Mouse (Mus musculus) neural tube, embryonic 13.5 days (tissue): ENCODE data around the gene Rab7b. TPM values are rescaled to one million over a fixed set of nuclear protein-coding genes. Genes with fewer than 3 reads are reported as not detected.

Experiments used
- ATAC-seq: fragments of 200-750 bp; cut with Nextera tagmentation; 2 replicates; pipeline ENCODE4 v1.8.0; 2017; ENCODE audit warnings: low read depth, mild to moderate bottlenecking, moderate TSS enrichment, moderate library complexity
- H3K27ac ChIP-seq: fragments of 300-500 bp; sonication (generic); replicated peaks from 2 replicates; pipeline ENCODE4 v1.5.1; 2015; ENCODE audit warnings: moderate library complexity, mild to moderate bottlenecking, inconsistent platforms
- H3K27me3 ChIP-seq: fragments of 300-500 bp; sonication (generic); 2 replicates; pipeline ENCODE4 v1.6.1; 2015; ENCODE audit warnings: mild to moderate bottlenecking, inconsistent platforms
- H3K36me3 ChIP-seq: fragments of 300-500 bp; sonication (generic); 2 replicates; pipeline ENCODE4 v1.6.1; 2015; ENCODE audit warnings: mild to moderate bottlenecking, inconsistent platforms
- H3K4me1 ChIP-seq: fragments of 300-500 bp; sonication (generic); replicated peaks from 2 replicates; pipeline ENCODE4 v1.6.1; 2015; ENCODE audit warnings: inconsistent platforms
- H3K4me2 ChIP-seq: fragments of 300-500 bp; sonication (generic); 2 replicates; pipeline ENCODE4 v1.6.1; 2015; ENCODE audit warnings: inconsistent platforms, mild to moderate bottlenecking, moderate library complexity
- H3K4me3 ChIP-seq: fragments of 300-500 bp; sonication (generic); 2 replicates; pipeline ENCODE4 v1.5.1; 2015; ENCODE audit warnings: mild to moderate bottlenecking, inconsistent platforms
- H3K9ac ChIP-seq: fragments of 300-500 bp; sonication (generic); 2 replicates; pipeline ENCODE4 v1.6.1; 2015; ENCODE audit warnings: moderate library complexity, mild to moderate bottlenecking, inconsistent platforms
- H3K9me3 ChIP-seq: fragments of 300-500 bp; sonication (generic); 2 replicates; pipeline ENCODE4 v1.6.1; 2016; ENCODE audit warnings: inconsistent platforms
- WGBS: fragments of 180-500 bp; shearing (Covaris S2); methylation state at CpG from one replicate; pipeline ENCODE4 v1.1.7; 2015; 5-methylcytosine and 5-hydroxymethylcytosine counted together
- polyA plus RNA-seq: library from polyadenylated mRNA; unstranded; fragments of >200 nt; fragmentation: Nextera tagmentation; extraction: Ambion mirVana; gene quantifications from 2 replicates; pipeline ENCODE4 v1.2.1, GENCODE M21; 2015

The Rab7b gene
- polyA plus RNA-seq, 1 experiment from 2014 or later, result 1.8 TPM

- Histone ChIP-seq H3K4me3 (no peak overlapping the region), H3K27ac (no peak overlapping the region), H3K9ac (no peak overlapping the region), H3K9me3 (no peaks in the 10 kb centered on the region), H3K27me3 (no peaks in the 10 kb centered on the region), H3K4me1 (no peaks in the 10 kb centered on the region; the same call in 1 of the 2 replicates), H3K36me3 (no peaks in the 10 kb centered on the region), H3K4me2 (no peak overlapping the region)
- WGBS, result 64% methylated on average over 8 of the region's 8 CpGs
- no peak for ATAC-seq
These were observed 76.3 kb downstream of the Rab7b start for GRCm38 (mm10) chr1:131764581-131765338.

Other genes with a start within 250 kb of the Rab7b start
- gene Srgap2, start 161.3 kb upstream of the Rab7b start, polyA plus RNA-seq, result 13.4 and 18.4 TPM in 2 replicates
- 0.84 and 1.7 TPM in 2 replicates for gene Fam72a, start 160.8 kb upstream of the Rab7b start, polyA plus RNA-seq
- gene Avpr1b, start 89.5 kb upstream of the Rab7b start, polyA plus RNA-seq, result not detected in 2 replicates
- not detected in 2 replicates for gene Ctse, start 50.4 kb upstream of the Rab7b start, polyA plus RNA-seq
- gene Slc26a9, start 55.3 kb downstream of the Rab7b start, polyA plus RNA-seq, result not detected in 2 replicates
- 0.14 and 0.29 TPM in 2 replicates for gene Pm20d1, start 108.7 kb downstream of the Rab7b start, polyA plus RNA-seq
- gene Slc41a1, start 138.8 kb downstream of the Rab7b start, polyA plus RNA-seq, result 13.0 and 13.9 TPM in 2 replicates
- gene Rab29, start 178.5 kb downstream of the Rab7b start, polyA plus RNA-seq, result 10.5 and 11.4 TPM in 2 replicates
- 52.3 and 57.8 TPM in 2 replicates for gene Nucks1, start 221.8 kb downstream of the Rab7b start, polyA plus RNA-seq